17 mouse cellular contexts compared by ENCODE assay signal in genomic region chr2:83675681-83676080, GRCm38 (mm10). TPM values are rescaled to one million over a fixed set of nuclear protein-coding genes. Genes with fewer than 3 reads are reported as not detected.
DNase-seq lines count a peak whose midpoint lies in the region; ATAC-seq and TF ChIP-seq lines count a peak whose summit lies in the region.
"Had no signal": no experiment of that assay in that cellular context is flagged by ENCODE, and none has a peak within 500 bp of the region (broad histone marks: within the 10 kb centered on the region; RNA-seq: fewer than 3 reads in every experiment).

No protein-coding gene starts in this region.

- H3K27me3 ChIP-seq in forebrain, embryonic 15.5 days: no peaks in the 10 kb centered on the region
- no peaks in the 10 kb centered on the region for H3K27me3 ChIP-seq in forebrain, embryonic 12.5 days
- no peaks in the 10 kb centered on the region for H3K27me3 ChIP-seq in embryonic facial prominence, embryonic 12.5 days
- no peaks in the 10 kb centered on the region for H3K27me3 ChIP-seq in intestine, postnatal 0 days (replicated peaks; ENCODE audit: control insufficient read depth, insufficient read depth, low read length)
- H3K27me3 ChIP-seq: liver, embryonic 15.5 days; megakaryocyte, embryonic 14.5 days had no signal

- no peak overlapping the region for H3K4me3 ChIP-seq in forebrain, embryonic 15.5 days
- H3K4me3 ChIP-seq in forebrain, embryonic 12.5 days (replicated peaks): no peak overlapping the region
- H3K4me3 ChIP-seq in layer of hippocampus, adult 2 months: no peak overlapping the region
- no peak overlapping the region for H3K4me3 ChIP-seq in embryonic facial prominence, embryonic 12.5 days
- H3K4me3 ChIP-seq in intestine, postnatal 0 days (ENCODE audit: low read depth, low read length): no peak overlapping the region
- H3K4me3 ChIP-seq: liver, embryonic 15.5 days; megakaryocyte, embryonic 14.5 days had no signal

- WGBS in forebrain, embryonic 15.5 days: 31% methylated on average over 5 of the region's 5 CpGs
- 61% methylated on average over 5 of the region's 5 CpGs for WGBS in forebrain, embryonic 12.5 days
- 19% methylated on average over 5 of the region's 5 CpGs for WGBS in embryonic facial prominence, embryonic 12.5 days
- WGBS in intestine, postnatal 0 days: 70% methylated on average over 5 of the region's 5 CpGs

- DNase-seq in layer of hippocampus, adult 2 months (ENCODE audit: low spot score in 2 of 2): no peak
- no peak for DNase-seq in layer of hippocampus, postnatal 25 days (ENCODE audit: extremely low spot score in 1 of 2, low spot score in 1 of 2)
- peak; percentile 1 for DNase-seq in retina, postnatal 7 days (ENCODE audit: low read depth, low spot score)
- DNase-seq: cerebellum, postnatal 36 days; kidney, postnatal 25 days; left cerebral cortex, postnatal 4 days; lung, postnatal 10 days; right cerebral cortex, postnatal 4 days had no signal

- TF ChIP-seq CTCF in layer of hippocampus, adult 2 months (conservative IDR thresholded peaks at IDR 0.05): no peak
- no peak for TF ChIP-seq CTCF in intestine, postnatal 0 days (IDR thresholded peaks at IDR 0.05; ENCODE audit: low read depth)

- H3K9ac ChIP-seq in forebrain, embryonic 15.5 days (replicated peaks): no peak overlapping the region
- no peak overlapping the region for H3K9ac ChIP-seq in forebrain, embryonic 12.5 days
- H3K9ac ChIP-seq in embryonic facial prominence, embryonic 12.5 days: no peak overlapping the region
- H3K9ac ChIP-seq in intestine, postnatal 0 days (ENCODE audit: low read depth, low read length): no peak overlapping the region
- H3K9ac ChIP-seq: liver, embryonic 15.5 days had no signal

- no peak overlapping the region for H3K4me2 ChIP-seq in forebrain, embryonic 15.5 days (replicated peaks)
- H3K4me2 ChIP-seq in forebrain, embryonic 12.5 days: no peak overlapping the region
- no peak overlapping the region for H3K4me2 ChIP-seq in embryonic facial prominence, embryonic 12.5 days (replicated peaks)
- H3K4me2 ChIP-seq in intestine, postnatal 0 days (replicated peaks; ENCODE audit: low read depth): no peak overlapping the region
- H3K4me2 ChIP-seq: heart, embryonic 11.5 days; liver, embryonic 15.5 days had no signal

- H3K4me1 ChIP-seq in forebrain, embryonic 15.5 days: no peaks in the 10 kb centered on the region
- no peaks in the 10 kb centered on the region for H3K4me1 ChIP-seq in forebrain, embryonic 12.5 days
- 0 out of 2 replicates have a peak, but pooled peaks cover 3% of the 10 kb centered on the region for H3K4me1 ChIP-seq in embryonic facial prominence, embryonic 12.5 days
- H3K4me1 ChIP-seq in intestine, postnatal 0 days (replicated peaks; ENCODE audit: control insufficient read depth, insufficient read depth, low read length): no peaks in the 10 kb centered on the region
- H3K4me1 ChIP-seq: liver, embryonic 15.5 days had no signal

- 0 out of 2 replicates have a peak, but pooled peaks have one; percentile 39 for ATAC-seq in forebrain, embryonic 15.5 days (replicated peaks)
- no peak for ATAC-seq in forebrain, embryonic 12.5 days (ENCODE audit: low FRiP score)
- ATAC-seq in embryonic facial prominence, embryonic 12.5 days (ENCODE audit: insufficient number of reproducible peaks, insufficient read depth, low FRiP score, low TSS enrichment): no peak
- ATAC-seq in intestine, postnatal 0 days: no peak
- ATAC-seq: intestine, embryonic 16.5 days; midbrain, embryonic 16.5 days had no signal

- 0 out of 2 replicates have a peak, but pooled peaks cover 7% of the 10 kb centered on the region for H3K36me3 ChIP-seq in forebrain, embryonic 15.5 days
- H3K36me3 ChIP-seq in forebrain, embryonic 12.5 days (replicated peaks): peaks cover 15% of the 10 kb centered on the region; the same call in 1 of the 2 replicates
- H3K36me3 ChIP-seq in embryonic facial prominence, embryonic 12.5 days: 0 out of 2 replicates have a peak, but pooled peaks cover 8% of the 10 kb centered on the region
- H3K36me3 ChIP-seq in intestine, postnatal 0 days (ENCODE audit: control insufficient read depth, insufficient read depth): peaks cover 4% of the 10 kb centered on the region; the same call in 1 of the 2 replicates

- H3K27ac ChIP-seq in forebrain, embryonic 15.5 days (replicated peaks): no peak overlapping the region
- H3K27ac ChIP-seq in forebrain, embryonic 12.5 days: no peak overlapping the region
- H3K27ac ChIP-seq in layer of hippocampus, adult 2 months: peak overlapping the region; percentile 29; the same call in 1 of the 2 replicates
- H3K27ac ChIP-seq in embryonic facial prominence, embryonic 12.5 days: peak overlapping the region; percentile 55
- no peak overlapping the region for H3K27ac ChIP-seq in intestine, postnatal 0 days (ENCODE audit: low read depth, low read length)
- H3K27ac ChIP-seq: liver, embryonic 15.5 days had no signal

- H3K9me3 ChIP-seq in forebrain, embryonic 15.5 days: no peaks in the 10 kb centered on the region
- H3K9me3 ChIP-seq in forebrain, embryonic 12.5 days: no peaks in the 10 kb centered on the region
- no peaks in the 10 kb centered on the region for H3K9me3 ChIP-seq in embryonic facial prominence, embryonic 12.5 days
- no peaks in the 10 kb centered on the region for H3K9me3 ChIP-seq in intestine, postnatal 0 days (ENCODE audit: control insufficient read depth)
- H3K9me3 ChIP-seq: liver, embryonic 15.5 days; megakaryocyte, embryonic 14.5 days had no signal

RNA-seq across cellular contexts. Expression of gene Zc3h15, which starts 31.4 kb away (rescaled TPM):
- polyA plus RNA-seq in forebrain, embryonic 15.5 days (2015; fragmentation: Nextera tagmentation; extraction: Ambion mirVana): 162 and 177 TPM in 2 replicates
- 198 and 236 TPM in 2 replicates for polyA plus RNA-seq in forebrain, embryonic 12.5 days (2016; fragmentation: Nextera tagmentation; extraction: Ambion mirVana)
- 100 to 1,000 TPM; 131 to 134 TPM for total RNA-seq in layer of hippocampus, adult 2 months (2021)
- 100 to 1,000 TPM; 125 to 128 TPM for total RNA-seq in layer of hippocampus, postnatal 25 days (2021)
- polyA plus RNA-seq in embryonic facial prominence, embryonic 12.5 days (2016; fragmentation: Nextera tagmentation; extraction: Ambion mirVana): 143 and 159 TPM in 2 replicates
- 114 and 125 TPM in 2 replicates for polyA plus RNA-seq in intestine, postnatal 0 days (2015; fragmentation: Nextera tagmentation; extraction: Ambion mirVana)

RNA-seq across cellular contexts. Expression of gene Itgav, which starts 48.5 kb away (rescaled TPM):
- polyA plus RNA-seq in forebrain, embryonic 15.5 days (2015; fragmentation: Nextera tagmentation; extraction: Ambion mirVana): 18.2 and 19.9 TPM in 2 replicates
- 44.4 and 46.5 TPM in 2 replicates for polyA plus RNA-seq in forebrain, embryonic 12.5 days (2016; fragmentation: Nextera tagmentation; extraction: Ambion mirVana)
- 10 to 100 TPM; 68.7 to 69.5 TPM for total RNA-seq in layer of hippocampus, adult 2 months (2021)
- total RNA-seq in layer of hippocampus, postnatal 25 days (2021): 10 to 100 TPM; 47.7 to 56.4 TPM
- polyA plus RNA-seq in embryonic facial prominence, embryonic 12.5 days (2016; fragmentation: Nextera tagmentation; extraction: Ambion mirVana): 73.7 and 83.2 TPM in 2 replicates
- polyA plus RNA-seq in intestine, postnatal 0 days (2015; fragmentation: Nextera tagmentation; extraction: Ambion mirVana): 86.6 and 95.0 TPM in 2 replicates

Comparison
In these comparisons a context has a peak if more than half of its experiments do, and no peak if none do; other contexts are left out.
1. H3K27ac ChIP-seq: peak in layer of hippocampus, adult 2 months (single experiment) and embryonic facial prominence, embryonic 12.5 days (single experiment); none in forebrain, embryonic 15.5 days (single experiment), forebrain, embryonic 12.5 days (single experiment) and intestine, postnatal 0 days (single experiment).